Mouse (Mus musculus) kidney, adult 18-20 months (tissue): Measurements from ENCODE around the gene Akt1s1.

Source experiments
- DNase-seq: peaks from one replicate; pipeline ENCODE4 v3.0.0; 2021

Gene Akt1s1

GRCm38 (mm10) chr7:44828706-44829105, 20.1 kb upstream of the Akt1s1 start:
- DNase-seq: no peak

DNA sequence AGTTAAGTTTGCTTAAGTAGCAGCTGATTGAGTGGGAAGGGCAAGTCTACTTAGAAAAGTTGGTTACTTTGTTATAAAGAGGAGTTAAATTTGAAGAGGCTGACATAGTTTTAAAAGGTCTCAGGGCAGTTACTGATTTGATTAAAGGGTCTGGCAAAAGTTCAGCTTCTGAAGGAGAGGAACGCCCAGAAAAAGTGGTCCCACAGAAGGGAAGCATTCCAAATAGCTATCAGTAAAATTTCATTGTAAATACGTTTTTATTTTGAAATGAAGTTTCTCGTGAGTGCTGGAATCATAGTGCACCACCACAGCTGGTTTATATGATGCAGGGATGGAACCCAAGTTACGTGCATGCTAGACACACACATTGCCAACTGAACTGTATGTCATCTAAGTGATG, 16.0 kb upstream of the Akt1s1 start:
- DNase-seq: no peak

DNA sequence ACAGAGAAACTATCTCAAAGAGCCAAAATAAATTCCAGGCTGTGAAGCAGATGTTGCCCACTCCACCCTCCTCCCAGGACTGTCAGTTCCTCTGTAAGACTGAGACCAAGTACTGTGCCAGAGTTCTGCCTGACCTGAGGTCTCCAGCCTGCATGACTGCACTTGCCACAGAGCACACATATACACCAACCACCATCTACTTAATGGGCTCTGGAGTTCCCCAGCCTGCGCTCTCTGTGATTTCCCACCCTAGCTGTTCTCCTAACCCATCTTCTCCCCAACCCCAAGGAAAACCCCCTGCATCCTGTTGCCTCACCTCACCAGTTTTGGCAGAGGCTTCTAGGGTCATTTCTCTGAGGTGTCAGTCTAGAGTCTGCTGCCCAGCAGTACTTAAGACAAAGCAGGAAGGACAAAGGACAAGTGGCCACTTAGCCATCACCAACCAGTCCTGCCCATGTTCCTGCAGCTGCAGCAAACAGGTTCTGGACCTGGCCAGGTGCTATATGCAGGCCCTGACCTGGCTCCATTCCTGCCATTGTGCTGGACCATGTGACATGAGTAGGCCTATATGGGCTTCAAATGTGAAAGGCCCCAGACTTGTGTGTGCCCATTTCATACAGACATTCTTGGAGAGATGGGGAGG, 13.3 kb upstream of the Akt1s1 start:
- DNase-seq: no peak

GRCm38 (mm10) chr7:44836016-44836404, 12.8 kb upstream of the Akt1s1 start:
- no peak for DNase-seq

GRCm38 (mm10) chr7:44836423-44837053, 12.3 kb upstream of the Akt1s1 start:
- DNase-seq: no peak

GRCm38 (mm10) chr7:44838073-44838472, 10.7 kb upstream of the Akt1s1 start:
- DNase-seq: no peak

GRCm38 (mm10) chr7:44839171-44839490, 9.7 kb upstream of the Akt1s1 start:
- no peak for DNase-seq

- peak; percentile 43 for DNase-seq
Observed at GRCm38 (mm10) chr7:44839491-44840191, 9.2 kb upstream of the Akt1s1 start.

DNA sequence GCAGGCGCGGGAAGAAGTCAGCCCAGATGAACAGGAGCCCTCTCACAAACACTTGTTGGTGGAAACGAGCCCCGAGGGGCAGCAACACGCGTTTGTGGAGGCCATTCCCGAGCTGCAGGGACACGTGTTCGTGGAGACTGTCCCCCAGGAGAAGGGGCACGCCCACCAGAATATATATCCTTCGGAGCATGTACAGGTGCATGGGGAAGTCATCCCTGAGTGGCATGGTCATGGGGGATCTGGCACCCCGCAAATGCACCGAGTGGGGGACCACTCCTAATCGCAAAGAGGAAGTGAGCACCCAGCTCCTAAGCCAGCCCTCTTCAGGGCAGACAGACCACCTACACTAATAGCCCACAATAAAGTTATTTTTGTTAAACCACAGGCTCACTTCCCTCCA, 8.4 kb upstream of the Akt1s1 start:
- no peak for DNase-seq

GRCm38 (mm10) chr7:44841825-44842463, 6.8 kb upstream of the Akt1s1 start:
- DNase-seq: no peak

DNA sequence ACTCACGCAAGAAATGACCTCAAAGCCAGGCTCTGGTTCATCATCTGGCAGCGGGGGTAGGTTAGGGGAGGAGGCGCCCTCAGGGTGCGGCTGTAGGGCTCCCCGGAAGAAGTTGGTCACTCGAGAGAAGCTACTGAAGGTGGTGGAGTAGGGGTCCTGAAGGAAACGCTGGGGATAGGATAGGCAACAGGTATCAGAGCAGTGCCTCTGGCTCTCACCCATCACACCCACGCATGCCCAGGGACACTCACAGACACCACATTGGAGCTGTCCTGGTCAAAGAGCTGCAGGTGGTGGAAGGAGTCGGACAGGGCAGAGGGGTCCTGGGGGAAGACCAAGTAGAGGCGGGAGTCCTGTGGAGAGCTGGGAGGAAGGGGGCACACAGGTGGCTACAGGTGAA, 3.8 kb upstream of the Akt1s1 start:
- no peak for DNase-seq

- no peak for DNase-seq
Observed at GRCm38 (mm10) chr7:44846804-44847203, 2.0 kb upstream of the Akt1s1 start.

DNA sequence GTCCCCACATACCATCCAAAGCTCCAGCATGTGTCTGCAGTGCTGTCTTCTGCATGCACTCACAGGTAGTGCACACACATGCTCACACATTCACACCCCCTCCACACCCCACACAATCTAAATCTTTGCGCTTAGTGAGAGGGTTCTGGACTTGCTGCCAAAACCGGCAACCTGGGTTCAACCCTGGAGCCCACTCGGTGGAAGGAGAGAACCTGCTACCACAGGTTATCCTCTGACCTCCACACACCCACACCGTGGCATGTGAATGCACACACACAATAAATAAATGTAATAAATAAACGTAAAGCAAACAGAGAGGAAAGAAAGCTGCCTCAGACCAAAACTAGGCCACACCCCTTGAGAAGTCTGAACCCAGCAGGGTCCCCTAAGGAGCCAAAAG, 1.0 kb upstream of the Akt1s1 start:
- no peak for DNase-seq

DNA sequence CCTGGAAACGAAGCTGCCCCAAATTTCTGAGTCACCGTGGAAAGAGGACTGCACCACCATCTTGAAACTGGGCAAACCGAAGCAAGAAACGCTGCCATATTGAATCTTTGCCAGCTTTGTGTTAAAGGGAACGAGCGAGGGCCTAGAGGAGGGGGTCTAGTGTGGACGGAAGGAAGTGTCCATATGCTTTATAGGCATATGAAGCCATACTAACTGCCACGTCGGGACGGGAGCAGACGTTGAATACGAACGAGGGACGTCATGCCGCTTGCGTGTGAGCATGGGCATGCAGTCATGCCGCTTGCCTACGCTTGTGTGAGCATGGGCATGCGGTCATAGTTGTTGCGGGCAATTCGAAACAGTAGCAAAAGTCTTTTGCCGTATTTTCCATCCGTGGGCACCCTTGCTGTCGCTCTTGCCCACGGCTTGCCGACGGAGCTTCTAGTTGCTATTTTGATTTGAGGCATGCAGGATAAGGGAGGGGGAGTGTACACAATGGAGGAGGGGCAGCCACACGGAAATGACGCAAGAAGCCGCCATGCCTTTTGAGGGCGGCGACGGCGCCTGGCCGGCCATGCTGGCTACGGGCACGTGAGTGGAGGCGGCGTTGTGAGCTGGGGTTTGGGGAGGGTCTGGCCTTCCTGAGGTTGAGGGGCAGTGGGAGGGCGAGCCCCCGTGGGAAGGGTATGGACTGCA, 773 bp downstream of the Akt1s1 start:
- peak; percentile 91 for DNase-seq

- peak; percentile 80 for DNase-seq
Observed at GRCm38 (mm10) chr7:44850146-44850545, 1.4 kb downstream of the Akt1s1 start.

DNA sequence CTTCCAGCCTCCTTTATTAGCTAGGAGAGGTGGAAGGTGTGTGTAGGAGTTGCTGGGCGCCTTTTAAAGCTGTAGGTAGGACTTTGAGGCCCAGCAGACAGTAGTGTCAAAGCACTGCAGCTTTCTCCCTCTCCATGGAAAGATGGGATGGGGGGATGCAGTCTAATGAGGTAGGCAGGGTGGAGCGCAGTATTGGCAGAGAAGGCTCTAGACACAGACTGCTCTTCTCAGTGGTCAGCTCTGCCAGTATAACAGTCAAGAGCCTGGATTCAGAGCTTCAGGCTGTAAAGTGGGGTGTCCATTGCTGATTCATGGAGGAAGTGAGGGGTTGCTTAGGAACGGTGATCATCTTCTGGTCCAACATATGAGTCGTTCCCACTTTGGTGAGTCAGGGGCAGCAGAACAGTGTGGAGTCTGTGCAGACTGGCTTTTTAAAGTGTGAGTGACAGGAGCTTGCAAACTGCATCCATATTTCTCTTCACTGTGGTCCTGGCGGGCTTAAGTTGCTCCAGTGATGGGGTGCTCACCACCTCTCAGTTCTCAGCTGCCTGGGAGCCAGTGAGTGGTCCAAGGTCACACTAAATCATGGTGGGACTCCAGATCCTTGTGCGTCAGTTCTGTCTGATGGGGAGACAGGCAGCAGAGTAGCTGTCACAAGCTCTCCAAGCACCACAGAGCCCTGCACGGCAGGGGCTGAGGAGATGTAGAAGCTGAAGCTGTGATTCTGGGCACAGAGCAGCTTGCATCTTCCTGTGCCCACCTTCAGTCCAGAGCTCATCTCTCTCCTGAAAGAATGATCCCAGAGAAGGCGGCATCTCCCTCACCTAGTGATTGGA, 2.2 kb downstream of the Akt1s1 start:
- no peak for DNase-seq

- no peak for DNase-seq
Observed at GRCm38 (mm10) chr7:44851625-44852234, 2.9 kb downstream of the Akt1s1 start.

GRCm38 (mm10) chr7:44852259-44853027, 3.7 kb downstream of the Akt1s1 start:
- no peak for DNase-seq

DNA sequence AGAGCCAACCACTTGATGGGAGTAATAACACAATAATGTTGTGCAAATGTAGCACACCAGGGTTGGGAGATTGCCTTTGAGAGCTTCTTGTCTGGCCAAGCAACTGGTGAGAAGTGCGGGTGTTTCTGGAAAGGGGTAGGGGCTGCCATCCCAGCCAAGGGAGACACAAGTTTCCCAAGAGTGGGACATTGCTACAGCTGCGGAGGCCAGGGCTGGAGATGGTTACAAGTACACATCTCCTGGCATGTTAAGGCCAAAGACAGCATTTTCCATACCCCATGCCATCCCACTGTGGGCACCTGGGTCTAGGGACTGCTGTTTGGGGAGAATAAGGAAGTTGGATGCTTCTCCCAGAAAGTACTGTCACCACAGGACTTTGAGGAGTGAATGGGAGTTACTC, 4.3 kb downstream of the Akt1s1 start:
- no peak for DNase-seq

- no peak for DNase-seq
Observed at GRCm38 (mm10) chr7:44853596-44854355, 5.0 kb downstream of the Akt1s1 start.
